22 mouse cellular contexts compared by ENCODE assay signal in the genomic region with DNA sequence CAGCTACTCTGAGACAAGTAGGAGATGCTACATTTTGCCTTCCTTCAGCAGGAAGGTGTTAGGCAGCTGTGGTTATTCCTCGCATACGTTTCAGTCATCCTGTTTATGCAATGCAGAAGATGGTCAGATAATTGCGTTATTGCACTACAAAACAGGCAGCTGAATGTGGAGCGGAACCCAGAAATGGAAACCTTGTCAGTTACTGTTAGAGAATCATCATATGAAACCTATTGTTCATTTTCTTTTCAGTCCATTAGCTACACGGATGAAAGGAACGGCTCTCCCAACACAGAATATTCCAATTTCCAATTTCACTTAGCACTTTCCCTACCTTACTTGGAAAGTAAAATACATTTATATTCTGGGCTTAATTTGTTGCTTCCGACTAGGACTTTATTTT.
"Had no signal": no experiment of that assay in that cellular context is flagged by ENCODE, and none has a peak within 500 bp of the region (broad histone marks: within the 10 kb centered on the region; RNA-seq: fewer than 3 reads in every experiment).

No protein-coding gene starts in this region.

- H3K4me2 ChIP-seq: liver, embryonic 15.5 days; lung, embryonic 15.5 days; midbrain, embryonic 11.5 days; midbrain, embryonic 13.5 days; neural tube, embryonic 13.5 days; neural tube, embryonic 15.5 days had no signal

- DNase-seq: liver, postnatal 0 days; lung, adult 2 months; lung, postnatal 14 days; lung, postnatal 36 days; right cerebral cortex, adult 18-20 months; right cerebral cortex, postnatal 25 days; right cerebral cortex, postnatal 4 days; spleen, adult 18-20 months; thymus, adult 18-20 months; thymus, postnatal 14 days; thymus, postnatal 36 days had no signal

- H3K36me3 ChIP-seq: liver, embryonic 15.5 days; lung, embryonic 15.5 days; midbrain, embryonic 13.5 days; neural tube, embryonic 13.5 days; neural tube, embryonic 15.5 days had no signal

- H3K4me1 ChIP-seq: liver, embryonic 15.5 days; lung, embryonic 15.5 days; megakaryocyte, embryonic 14.5 days; midbrain, embryonic 13.5 days; neural tube, embryonic 13.5 days; neural tube, embryonic 15.5 days had no signal

- H3K9ac ChIP-seq: liver, embryonic 15.5 days; liver, postnatal 0 days; lung, embryonic 15.5 days; midbrain, embryonic 13.5 days; neural tube, embryonic 13.5 days; neural tube, embryonic 15.5 days had no signal

- H3K9me3 ChIP-seq: lung, embryonic 15.5 days; neural tube, embryonic 15.5 days had no signal

- H3K27me3 ChIP-seq: liver, embryonic 15.5 days; lung, embryonic 15.5 days; megakaryocyte, embryonic 14.5 days; midbrain, embryonic 13.5 days; neural tube, embryonic 13.5 days; neural tube, embryonic 15.5 days had no signal

- ATAC-seq: liver, postnatal 0 days; lung, postnatal 0 days; midbrain, embryonic 13.5 days; midbrain, embryonic 16.5 days had no signal

- H3K27ac ChIP-seq: liver, embryonic 15.5 days; lung, embryonic 15.5 days; macrophage; midbrain, embryonic 13.5 days; neural tube, embryonic 13.5 days; neural tube, embryonic 15.5 days had no signal

- H3K4me3 ChIP-seq: liver, embryonic 15.5 days; lung, embryonic 15.5 days; megakaryocyte, embryonic 14.5 days; midbrain, embryonic 13.5 days; myocyte; neural tube, embryonic 13.5 days; neural tube, embryonic 15.5 days had no signal
